Mouse (Mus musculus) lung, postnatal 4 days (tissue): ENCODE measurements at regions not wholly inside any gene's neighbourhood (a gene's known extent, or its start where the extent isn't known, plus 50 kb on each side); places are given as distances from the start of the nearest gene placed in this dataset.

Source experiments
- DNase-seq, 2 experiments: peaks; one replicate each; pipeline ENCODE4 v3.0.0; 2021

- DNase-seq: no peak
These were observed 52.6 kb upstream of the Unc13c start for GRCm38 (mm10) chr9:74021339-74021738.

GRCm38 (mm10) chr9:74023922-74024321 lies 55.2 kb upstream of the Unc13c start:
- DNase-seq: no peak

- DNase-seq: no peak
These were observed 57.4 kb upstream of the Unc13c start for GRCm38 (mm10) chr9:74026131-74026530.

- DNase-seq: no peak
These were observed 59.7 kb upstream of the Unc13c start for GRCm38 (mm10) chr9:74028438-74028837.

GRCm38 (mm10) chr9:74045936-74046335 lies 64.2 kb upstream of the Wdr72 start:
- peak; percentile 17 to 43 for DNase-seq

- no peak for DNase-seq
These were observed 60.4 kb upstream of the Wdr72 start for GRCm38 (mm10) chr9:74049776-74050175.

GRCm38 (mm10) chr9:74056709-74057108 lies 53.4 kb upstream of the Wdr72 start:
- no peak for DNase-seq

GRCm38 (mm10) chr9:74057476-74058076 lies 52.6 kb upstream of the Wdr72 start:
- no peak for DNase-seq

- no peak for DNase-seq
These were observed 51.8 kb upstream of the Wdr72 start for GRCm38 (mm10) chr9:74058269-74058871.
